Mouse (Mus musculus): ENCODE data around the gene Kbtbd6. TPM values are rescaled to one million over a fixed set of nuclear protein-coding genes. Genes with fewer than 3 reads are reported as not detected.
A peak's percentile ranks its signal among the peaks of the same experiment; 100 is the strongest.

Kbtbd6 gene
- polyA plus RNA-seq, 1 experiment: 5.3 TPM

DNA sequence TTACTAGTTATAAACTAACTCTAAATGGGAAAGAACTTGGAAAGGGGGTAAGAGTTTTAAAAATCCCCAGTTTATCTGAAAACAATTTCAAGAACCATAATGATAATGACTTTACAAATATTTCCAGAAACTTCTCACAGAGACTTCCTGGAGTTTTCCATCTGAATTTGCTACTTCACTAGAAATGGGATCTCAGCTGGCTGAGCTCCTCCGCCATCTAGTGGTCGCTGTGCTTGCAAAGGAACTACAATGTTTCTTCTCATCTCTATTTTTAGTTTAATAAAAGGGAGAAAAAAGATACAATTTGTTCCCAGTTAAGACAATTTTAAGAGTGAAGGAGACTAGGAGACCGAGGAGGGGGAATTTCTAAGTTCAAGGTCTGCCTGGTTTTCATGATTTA, 16.0 kb downstream of the Kbtbd6 start:
- Histone ChIP-seq H3K27ac (ENCODE audit: control insufficient read depth, insufficient read depth, low read depth, low read length, poor library complexity) (no peak overlapping the region), H3K4me1 (ENCODE audit: control insufficient read depth, insufficient read depth, low read length) (no peaks in the 10 kb centered on the region), H3K4me3 (replicated peaks; ENCODE audit: control insufficient read depth, low read depth, low read length) (no peak overlapping the region)
- TF ChIP-seq POLR2A (IDR thresholded peaks at IDR 0.05; ENCODE audit: borderline replicate concordance, control insufficient read depth, low read depth, low read length) (no peak), CTCF (IDR thresholded peaks at IDR 0.05; ENCODE audit: control insufficient read depth, insufficient read depth, low read length) (peak; percentile 76)
- WGBS: 21% methylated on average over 3 of the region's 3 CpGs

DNA sequence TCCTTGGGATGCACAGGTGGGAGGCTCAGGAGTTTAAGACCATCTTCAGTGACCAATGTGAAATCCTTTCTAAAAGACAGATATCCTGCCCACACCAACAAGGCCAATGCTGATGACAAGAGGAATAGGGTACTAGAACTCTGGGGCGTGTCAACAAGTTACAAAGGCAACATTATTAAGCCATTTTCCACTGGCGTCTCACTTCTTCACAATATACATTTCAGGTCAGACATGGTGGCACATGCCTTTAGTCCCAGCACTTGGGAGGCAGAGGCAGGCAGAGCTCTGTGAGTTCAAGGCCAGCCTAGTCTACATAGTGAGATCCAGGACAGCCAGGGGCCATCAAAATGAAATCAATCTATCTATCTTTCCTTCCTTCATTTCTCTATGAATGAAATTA, 21.7 kb downstream of the Kbtbd6 start:
- 88% methylated on average over 2 of the region's 2 CpGs for WGBS

DNA sequence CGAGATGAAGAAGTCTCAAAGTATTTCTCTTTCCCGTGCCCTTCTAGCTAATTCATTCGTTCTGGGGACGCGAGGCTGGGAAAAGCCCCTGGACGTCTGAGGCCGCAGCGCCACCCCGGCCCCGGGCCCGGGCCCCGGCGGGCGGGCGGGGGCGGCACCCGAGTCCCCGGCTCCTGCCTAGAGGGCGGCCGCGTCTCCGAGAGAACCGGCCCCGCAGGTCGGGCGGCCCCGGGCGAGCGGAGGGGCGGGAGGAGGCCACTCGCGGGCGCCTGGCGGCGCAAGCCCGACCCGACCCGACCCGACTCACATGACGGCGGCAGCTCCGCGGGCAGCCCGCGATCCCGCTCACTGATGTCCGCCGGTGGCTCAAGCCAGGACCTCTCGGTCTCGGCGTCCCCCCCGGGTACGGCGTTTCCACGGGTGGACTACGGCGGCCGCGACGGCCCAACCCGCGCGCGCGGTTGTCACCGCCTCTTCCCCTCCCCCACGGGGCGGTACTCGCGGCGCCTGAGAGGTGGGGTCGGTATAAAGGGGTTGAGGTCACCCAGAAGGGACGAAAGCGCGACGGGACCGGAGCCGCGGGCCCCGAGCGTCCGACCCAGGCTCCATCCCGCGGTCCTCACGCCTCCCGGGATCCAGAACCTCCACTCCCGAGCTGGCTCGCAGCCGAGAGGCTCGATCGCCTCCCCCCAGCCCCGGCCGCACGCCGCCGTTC, 29.1 kb downstream of the Kbtbd6 start, which contains the start of gene Elf1:
Gene Elf1, plus strand, starts transcription at position 571 of the 715 bp plus-strand sequence.
- WGBS: under 1% methylated on average over 93 of the region's 96 CpGs
- peak; percentile 80 for TF ChIP-seq POLR2A (IDR thresholded peaks at IDR 0.05; ENCODE audit: borderline replicate concordance, control insufficient read depth, low read depth, low read length)
- no peak for TF ChIP-seq CTCF (IDR thresholded peaks at IDR 0.05; ENCODE audit: control insufficient read depth, insufficient read depth, low read length)
- Histone ChIP-seq H3K4me3 (replicated peaks; ENCODE audit: control insufficient read depth, low read depth, low read length) (peak within 1 kb of the TSS; percentile 100), H3K4me1 (ENCODE audit: control insufficient read depth, insufficient read depth, low read length) (no peaks in the 10 kb centered on the region; the same call in 1 of the 2 replicates), H3K27ac (ENCODE audit: control insufficient read depth, insufficient read depth, low read depth, low read length, poor library complexity) (peak within 1 kb of the TSS; percentile 100)

More for the DNA sequence above, 21.7 kb downstream of the Kbtbd6 start:
- Histone ChIP-seq H3K4me3 (replicated peaks; ENCODE audit: control insufficient read depth, low read depth, low read length) (no peak overlapping the region), H3K4me1 (ENCODE audit: control insufficient read depth, insufficient read depth, low read length) (no peaks in the 10 kb centered on the region), H3K27ac (ENCODE audit: control insufficient read depth, insufficient read depth, low read depth, low read length, poor library complexity) (no peak overlapping the region)
- TF ChIP-seq POLR2A (IDR thresholded peaks at IDR 0.05; ENCODE audit: borderline replicate concordance, control insufficient read depth, low read depth, low read length) (no peak), CTCF (IDR thresholded peaks at IDR 0.05; ENCODE audit: control insufficient read depth, insufficient read depth, low read length) (no peak)

DNA sequence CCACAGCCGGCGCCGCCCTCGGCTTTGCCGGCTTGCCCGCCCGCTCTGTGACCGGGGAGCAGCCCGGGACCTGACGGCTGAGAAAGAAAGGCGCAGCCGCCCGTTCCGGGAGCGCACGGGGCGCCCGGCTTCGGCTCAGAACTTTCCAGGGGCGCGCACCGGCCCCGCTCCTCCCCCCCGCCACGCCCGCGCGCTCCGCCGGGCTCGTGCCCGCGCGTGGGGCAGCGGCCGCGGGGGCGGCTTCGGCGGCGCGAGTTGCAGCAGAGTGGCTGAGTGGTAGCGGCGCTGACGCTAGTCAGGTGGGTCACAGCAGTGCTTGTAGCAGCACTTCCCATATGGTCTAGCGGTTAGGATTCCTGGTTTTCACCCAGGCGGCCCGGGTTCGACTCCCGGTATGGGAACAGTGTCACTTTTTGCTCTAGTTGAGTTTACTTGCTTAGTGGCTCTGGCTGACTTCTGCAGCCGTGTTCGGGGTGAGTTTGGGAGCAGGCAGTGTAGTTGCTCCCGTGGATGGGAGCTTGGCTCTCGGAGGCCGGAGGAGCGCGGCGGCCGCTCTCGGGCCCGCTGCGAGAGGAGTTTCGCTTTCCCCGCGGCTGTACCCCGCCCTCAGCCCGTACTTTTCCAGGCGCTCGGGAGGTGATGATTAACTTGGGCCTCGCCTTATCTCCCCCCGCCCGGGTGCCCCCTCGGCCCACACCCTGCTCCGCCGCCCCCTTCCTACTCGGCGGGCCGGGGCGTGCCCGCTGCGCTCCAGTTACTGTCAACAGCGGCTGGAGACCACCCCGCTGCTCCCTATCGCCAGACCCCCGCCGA, 29.9 kb downstream of the Kbtbd6 start, which contains the start of gene Wbp4:
Gene Wbp4, minus strand, starts transcription at position 182 of the 813 bp plus-strand sequence.
- under 1% methylated on average over 84 of the region's 86 CpGs for WGBS
- Histone ChIP-seq H3K4me1 (ENCODE audit: control insufficient read depth, insufficient read depth, low read length) (no peaks in the 10 kb centered on the region; the same call in none of the 2 replicates), H3K4me3 (replicated peaks; ENCODE audit: control insufficient read depth, low read depth, low read length) (peak within 1 kb of the TSS; percentile 100), H3K27ac (ENCODE audit: control insufficient read depth, insufficient read depth, low read depth, low read length, poor library complexity) (peak within 1 kb of the TSS; percentile 100)
- TF ChIP-seq CTCF (IDR thresholded peaks at IDR 0.05; ENCODE audit: control insufficient read depth, insufficient read depth, low read length) (no peak), POLR2A (IDR thresholded peaks at IDR 0.05; ENCODE audit: borderline replicate concordance, control insufficient read depth, low read depth, low read length) (peak; percentile 30; the same call in 1 of the 2 replicates)

- peak overlapping the region; percentile 100 for H3K27ac ChIP-seq (ENCODE audit: control insufficient read depth, insufficient read depth, low read depth, low read length, poor library complexity)
- peak overlapping the region; percentile 100 for H3K4me3 ChIP-seq (replicated peaks; ENCODE audit: control insufficient read depth, low read depth, low read length)
- TF ChIP-seq POLR2A (IDR thresholded peaks at IDR 0.05; ENCODE audit: borderline replicate concordance, control insufficient read depth, low read depth, low read length) (no peak), CTCF (IDR thresholded peaks at IDR 0.05; ENCODE audit: control insufficient read depth, insufficient read depth, low read length) (no peak)
- H3K4me1 ChIP-seq (ENCODE audit: control insufficient read depth, insufficient read depth, low read length): no peaks in the 10 kb centered on the region; the same call in none of the 2 replicates
- WGBS: under 1% methylated on average over 11 of the region's 11 CpGs
These were observed 30.6 kb downstream of the Kbtbd6 start for GRCm38 (mm10) chr14:79482251-79482661.

DNA sequence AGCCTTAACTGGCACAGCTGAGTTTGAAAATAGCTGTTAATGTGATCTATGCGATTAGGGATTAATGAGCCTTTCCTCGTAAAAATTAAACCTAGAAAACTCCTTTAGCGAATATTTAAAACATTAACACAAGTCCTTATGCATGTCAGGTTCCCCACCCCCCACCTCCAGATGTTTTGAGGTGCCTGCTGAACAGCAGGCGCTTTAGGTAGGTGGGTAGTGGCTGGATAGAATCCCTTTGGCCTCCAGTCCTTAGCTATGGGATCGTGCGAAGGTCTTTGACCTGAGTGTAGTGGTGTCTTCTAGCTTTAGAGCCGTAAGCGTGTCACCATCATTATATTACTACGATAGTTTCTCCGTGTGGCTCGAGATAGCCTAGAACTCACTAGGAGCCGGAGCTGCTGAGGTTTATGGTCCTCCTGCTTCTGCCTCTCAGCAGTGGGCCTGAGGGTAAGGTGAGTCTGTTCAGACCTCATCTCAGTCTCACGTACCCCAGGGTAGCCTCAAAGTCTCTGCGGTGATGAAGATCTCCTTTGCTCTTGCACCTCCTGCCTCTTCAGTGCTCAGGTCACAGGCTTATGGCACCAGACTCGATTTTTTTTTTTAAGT, 31.2 kb downstream of the Kbtbd6 start:
- TF ChIP-seq CTCF (IDR thresholded peaks at IDR 0.05; ENCODE audit: control insufficient read depth, insufficient read depth, low read length) (no peak), POLR2A (IDR thresholded peaks at IDR 0.05; ENCODE audit: borderline replicate concordance, control insufficient read depth, low read depth, low read length) (no peak)
- 37% methylated on average over 15 of the region's 15 CpGs for WGBS
- Histone ChIP-seq H3K4me3 (replicated peaks; ENCODE audit: control insufficient read depth, low read depth, low read length) (peak overlapping the region; percentile 53), H3K4me1 (ENCODE audit: control insufficient read depth, insufficient read depth, low read length) (peaks cover 1% of the 10 kb centered on the region), H3K27ac (ENCODE audit: control insufficient read depth, insufficient read depth, low read depth, low read length, poor library complexity) (0 out of 2 replicates have a peak overlapping the region, but pooled peaks have one; percentile 14)

- Histone ChIP-seq H3K4me1 (ENCODE audit: control insufficient read depth, insufficient read depth, low read length) (peaks cover 1% of the 10 kb centered on the region), H3K4me3 (replicated peaks; ENCODE audit: control insufficient read depth, low read depth, low read length) (peak overlapping the region; percentile 45), H3K27ac (ENCODE audit: control insufficient read depth, insufficient read depth, low read depth, low read length, poor library complexity) (0 out of 2 replicates have a peak overlapping the region, but pooled peaks have one; percentile 29)
- 64% methylated on average over 8 of the region's 8 CpGs for WGBS
- TF ChIP-seq CTCF (IDR thresholded peaks at IDR 0.05; ENCODE audit: control insufficient read depth, insufficient read depth, low read length) (no peak), POLR2A (IDR thresholded peaks at IDR 0.05; ENCODE audit: borderline replicate concordance, control insufficient read depth, low read depth, low read length) (no peak)
These were observed 32.0 kb downstream of the Kbtbd6 start for GRCm38 (mm10) chr14:79483611-79484120.
